Mouse (Mus musculus) cerebellum, postnatal 4 days (tissue): Measurements from ENCODE around the gene Gm10310.
"Not testable (repeated sequence)": the region's sequence is repeated elsewhere in the genome, so short reads cannot be mapped to it uniquely, and the experiment has no call there.

Experiments used
- DNase-seq, 2 experiments: peaks; one replicate each; pipeline ENCODE4 v3.0.0; 2022; ENCODE audit warnings: low spot score in 2 of 2, mixed read lengths in 1 of 2

Gene Gm10310

DNA sequence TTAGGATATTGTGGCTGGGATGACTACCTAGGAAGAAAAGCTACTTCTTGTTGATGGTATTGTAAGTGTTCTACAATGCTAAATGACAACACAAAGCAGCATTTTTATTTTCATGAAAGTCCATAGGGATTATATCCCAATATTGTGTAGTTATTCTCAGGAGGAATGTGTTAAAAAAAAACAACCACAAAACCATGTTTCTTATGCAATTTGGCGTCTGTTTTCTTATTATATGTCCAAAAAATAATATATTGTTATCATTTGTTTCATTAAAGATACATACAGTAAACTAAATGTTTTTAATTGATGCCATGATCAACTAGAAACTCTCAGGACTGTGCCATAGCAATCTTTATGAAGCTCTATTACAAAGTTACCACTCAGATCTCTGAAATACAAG is at the start of gene Gm10310:
Gene Gm10310, minus strand, starts transcription at position 101 of the 400 bp plus-strand sequence.
- DNase-seq: not testable (repeated sequence)

DNA sequence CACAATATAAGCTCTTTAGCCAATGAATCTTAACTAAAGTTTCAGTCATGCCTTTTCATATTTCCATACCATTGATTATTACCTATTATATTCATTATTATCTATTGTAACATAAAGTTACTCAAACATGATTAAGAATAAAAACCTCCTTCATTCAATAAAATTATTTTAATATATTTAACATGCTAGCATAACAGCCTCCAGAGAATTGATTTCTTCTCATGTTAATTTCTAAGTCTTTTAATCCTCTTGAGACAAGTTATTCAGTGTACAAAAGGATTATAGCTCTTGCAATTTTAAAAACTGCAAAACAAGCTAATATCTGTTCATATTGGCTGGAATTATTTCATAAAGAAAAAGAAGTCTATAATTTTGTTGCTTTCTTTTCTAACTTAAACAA is 45.2 kb upstream of the Gm10310 start, which contains the start of gene Olfr821:
Gene Olfr821, plus strand, starts transcription at position 301 of the 400 bp plus-strand sequence.
- DNase-seq: no peak

DNA sequence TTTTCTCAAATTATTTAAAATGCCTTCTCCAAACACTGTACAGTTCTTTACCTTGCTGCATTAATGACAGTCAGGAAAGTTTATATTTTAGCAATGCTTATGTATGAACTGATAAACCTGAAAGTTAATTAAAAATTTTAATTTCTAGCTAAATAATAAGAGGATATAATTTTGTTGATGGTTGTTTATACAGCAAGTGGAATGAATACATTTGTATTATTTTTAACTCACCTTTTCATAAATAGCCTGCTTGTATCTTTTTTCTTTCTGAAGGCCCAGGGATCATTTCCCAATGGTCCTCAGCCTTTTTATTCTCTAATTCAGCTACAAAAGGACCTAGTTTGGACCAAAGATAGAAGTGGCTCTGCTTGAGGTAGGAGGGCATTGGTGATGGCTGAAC is 27.5 kb upstream of the Gm10310 start, which contains the start of gene Olfr820:
Gene Olfr820, plus strand, starts transcription at position 301 of the 400 bp plus-strand sequence.
- DNase-seq: no peak

DNA sequence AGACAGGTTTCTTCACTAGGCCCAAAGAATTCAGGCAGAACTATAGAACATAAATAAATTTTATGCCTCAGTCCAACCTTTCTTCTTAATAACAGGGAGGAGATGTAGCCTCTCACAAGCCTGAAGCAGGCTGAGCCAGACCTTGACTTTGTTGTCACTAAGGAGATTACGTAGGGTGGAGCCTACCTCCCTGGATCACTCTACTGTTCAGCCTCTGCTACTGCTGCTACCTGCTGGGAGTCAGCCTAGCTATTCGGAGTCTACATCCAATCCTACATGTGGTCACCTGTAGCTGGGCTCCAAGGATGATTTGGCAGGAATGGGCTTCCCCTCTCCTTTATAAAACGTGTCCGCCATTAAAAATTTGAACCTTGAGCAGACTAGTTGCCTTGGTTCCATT is 20.5 kb upstream of the Gm10310 start:
- not testable (repeated sequence) for DNase-seq

DNA sequence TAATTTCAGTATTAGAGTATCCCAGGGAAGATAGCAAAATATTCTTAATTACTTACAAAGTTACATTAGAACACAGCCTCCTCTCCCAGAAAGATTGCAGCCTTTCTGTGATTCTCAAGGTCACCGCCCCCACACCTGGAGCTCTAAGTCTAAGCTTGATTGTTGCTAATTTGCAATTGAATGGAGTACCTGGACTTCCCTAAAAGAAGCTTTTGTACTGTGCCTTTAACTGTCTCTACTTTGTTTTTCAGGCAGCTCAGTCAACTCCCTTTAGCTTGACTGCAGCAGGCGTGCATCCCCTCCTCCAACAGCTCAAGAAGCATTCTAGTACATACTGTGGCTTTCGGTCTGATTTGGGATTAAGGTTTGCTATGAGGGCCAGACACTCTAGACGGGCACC is 19.2 kb upstream of the Gm10310 start:
- not testable (repeated sequence) for DNase-seq

DNA sequence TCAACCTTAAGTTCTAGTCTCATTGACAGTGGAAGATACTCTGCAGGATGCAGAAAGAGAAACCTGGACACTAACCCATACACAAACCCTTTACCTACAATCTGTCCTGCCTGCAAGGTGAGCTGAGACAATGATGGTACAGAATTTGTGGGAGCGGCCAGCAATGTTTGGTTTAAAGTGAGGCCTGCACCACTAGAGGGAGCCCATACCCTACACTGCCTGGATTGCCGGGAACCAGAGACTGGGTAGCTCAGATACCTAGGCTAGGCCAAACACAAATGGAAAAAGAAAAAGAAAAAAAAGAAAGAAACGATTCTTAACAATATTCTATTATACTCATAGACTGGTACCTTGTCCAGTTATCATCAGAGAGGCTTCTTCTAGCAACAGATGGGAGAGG is 3.0 kb downstream of the Gm10310 start:
- not testable (repeated sequence) for DNase-seq

DNA sequence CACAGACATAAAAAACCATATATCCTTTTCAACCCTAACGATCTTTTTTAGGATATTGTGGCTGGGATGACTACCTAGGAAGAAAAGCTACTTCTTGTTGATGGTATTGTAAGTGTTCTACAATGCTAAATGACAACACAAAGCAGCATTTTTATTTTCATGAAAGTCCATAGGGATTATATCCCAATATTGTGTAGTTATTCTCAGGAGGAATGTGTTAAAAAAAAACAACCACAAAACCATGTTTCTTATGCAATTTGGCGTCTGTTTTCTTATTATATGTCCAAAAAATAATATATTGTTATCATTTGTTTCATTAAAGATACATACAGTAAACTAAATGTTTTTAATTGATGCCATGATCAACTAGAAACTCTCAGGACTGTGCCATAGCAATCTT is 8.8 kb downstream of the Gm10310 start, which contains the start of gene Olfr247:
Gene Olfr247, minus strand, starts transcription at position 101 of the 400 bp plus-strand sequence.
- not testable (repeated sequence) for DNase-seq

GRCm38 (mm10) chr10:129972994-129973393 is 11.9 kb downstream of the Gm10310 start:
- not testable (repeated sequence) for DNase-seq

DNA sequence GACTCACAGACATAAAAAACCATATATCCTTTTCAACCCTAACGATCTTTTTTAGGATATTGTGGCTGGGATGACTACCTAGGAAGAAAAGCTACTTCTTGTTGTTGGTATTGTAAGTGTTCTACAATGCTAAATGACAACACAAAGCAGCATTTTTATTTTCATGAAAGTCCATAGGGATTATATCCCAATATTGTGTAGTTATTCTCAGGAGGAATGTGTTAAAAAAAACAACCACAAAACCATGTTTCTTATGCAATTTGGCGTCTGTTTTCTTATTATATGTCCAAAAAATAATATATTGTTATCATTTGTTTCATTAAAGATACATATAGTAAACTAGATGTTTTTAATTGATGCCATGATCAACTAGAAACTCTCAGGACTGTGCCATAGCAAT is 17.7 kb downstream of the Gm10310 start, which contains the start of gene Olfr819:
Gene Olfr819, minus strand, starts transcription at position 101 of the 400 bp plus-strand sequence.
- not testable (repeated sequence) for DNase-seq

GRCm38 (mm10) chr10:129966232-129966631 is 18.6 kb downstream of the Gm10310 start:
- DNase-seq: not testable (repeated sequence)

GRCm38 (mm10) chr10:129949000-129949399 is 35.9 kb downstream of the Gm10310 start, which contains the start of gene Olfr818:
Gene Olfr818, minus strand, starts transcription at chr10:129949100.
- no peak for DNase-seq
